Mouse (Mus musculus): ENCODE results near the gene C530008M17Rik. TPM values are rescaled to one million over a fixed set of nuclear protein-coding genes. Genes with fewer than 3 reads are reported as not detected.

Gene C530008M17Rik
- total and polyA plus RNA-seq, 3 experiments: 0.04 to 0.44 TPM; not detected in 1

- Histone ChIP-seq H3K79me2 (replicated peaks; ENCODE audit: control insufficient read depth, extremely low read depth, insufficient read depth, poor library complexity, severe bottlenecking) (no peaks in the 10 kb centered on the region), H3K36me3 (replicated peaks in 1 of 2; ENCODE audit: control insufficient read depth in 1 of 2, insufficient read depth in 1 of 2, low read length in 1 of 2) (peaks cover 56 to 86% of the 10 kb centered on the region in 2 experiments), H3K27me3 (replicated peaks) (no peaks in the 10 kb centered on the region), H3K9ac (ENCODE audit: insufficient read depth, low read depth) (no peak overlapping the region), H3K4me1 (ENCODE audit: control insufficient read depth in 1 of 2, insufficient read depth in 2 of 2) (no peaks in the 10 kb centered on the region), H3K27ac (ENCODE audit: insufficient read depth, low read depth) (no peak overlapping the region), H3K9me3 (replicated peaks; ENCODE audit: low read length) (no peaks in the 10 kb centered on the region), H3K4me2 (ENCODE audit: insufficient read depth, low read depth, poor library complexity, severe bottlenecking) (no peak overlapping the region), H3K4me3 (replicated peaks in 1 of 3; ENCODE audit: low read depth in 2 of 3, low read length in 2 of 3, poor library complexity in 1 of 3) (no peak overlapping the region)
- TF ChIP-seq TBP (conservative IDR thresholded peaks at IDR 0.05; ENCODE audit: low read depth, low read length) (no peak), ETS1 (conservative IDR thresholded peaks at IDR 0.05; ENCODE audit: low read depth, low read length) (no peak), BHLHE40 (IDR thresholded peaks at IDR 0.05; ENCODE audit: low read depth, low read length) (no peak), SMC3 (IDR thresholded peaks at IDR 0.05; ENCODE audit: low read depth, low read length) (no peak), JUND (conservative IDR thresholded peaks at IDR 0.05; ENCODE audit: low read depth, low read length) (no peak)
- no peak for DNase-seq (ENCODE audit: extremely low read depth)
- dilution Hi-C loops (cut with MboI; ENCODE audit: extremely low pct_ligation_motif_present, extremely low pct_unique_long_range_greater_than_20kb, low sequenced_read_pairs) (no loop called here), in situ Hi-C loops (cut with MboI; ENCODE audit: low pct_ligation_motif_present, low pct_unique_long_range_greater_than_20kb, low sequenced_read_pairs) (no loop called here)
These were observed 227.8 kb downstream of the C530008M17Rik start for GRCm38 (mm10) chr5:76884107-76884506.

DNA sequence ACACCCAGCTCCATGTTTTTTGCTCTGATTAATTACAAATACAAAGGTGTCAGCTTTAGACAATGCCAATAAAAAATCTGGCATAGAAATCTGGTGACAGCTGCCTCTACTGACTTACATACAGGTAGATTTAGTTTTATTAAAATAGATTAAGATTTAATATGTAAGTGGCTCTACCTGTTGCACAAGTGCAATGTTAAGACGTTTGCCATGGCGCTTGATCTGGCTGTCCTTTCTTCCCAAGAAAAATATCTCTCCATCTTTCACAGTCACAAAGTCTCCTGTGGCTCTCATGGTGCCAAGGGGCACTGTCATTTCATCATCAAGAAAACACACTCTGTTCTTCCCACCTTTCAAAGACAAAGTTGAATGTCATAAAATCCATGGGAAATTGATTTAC, 230.7 kb downstream of the C530008M17Rik start:
- dilution Hi-C loops (cut with MboI; ENCODE audit: extremely low pct_ligation_motif_present, extremely low pct_unique_long_range_greater_than_20kb, low sequenced_read_pairs) (no loop called here), in situ Hi-C loops (cut with MboI; ENCODE audit: low pct_ligation_motif_present, low pct_unique_long_range_greater_than_20kb, low sequenced_read_pairs) (no loop called here)
- Histone ChIP-seq H3K27me3 (replicated peaks) (no peaks in the 10 kb centered on the region), H3K9ac (ENCODE audit: insufficient read depth, low read depth) (no peak overlapping the region), H3K79me2 (replicated peaks; ENCODE audit: control insufficient read depth, extremely low read depth, insufficient read depth, poor library complexity, severe bottlenecking) (no peaks in the 10 kb centered on the region), H3K4me3 (replicated peaks in 1 of 3; ENCODE audit: low read depth in 2 of 3, low read length in 2 of 3, poor library complexity in 1 of 3) (no peak overlapping the region), H3K36me3 (replicated peaks in 1 of 2; ENCODE audit: control insufficient read depth in 1 of 2, insufficient read depth in 1 of 2, low read length in 1 of 2) (peaks cover 55 to 91% of the 10 kb centered on the region in 2 experiments), H3K27ac (ENCODE audit: insufficient read depth, low read depth) (no peak overlapping the region), H3K4me2 (ENCODE audit: insufficient read depth, low read depth, poor library complexity, severe bottlenecking) (no peak overlapping the region), H3K9me3 (replicated peaks; ENCODE audit: low read length) (no peaks in the 10 kb centered on the region), H3K4me1 (ENCODE audit: control insufficient read depth in 1 of 2, insufficient read depth in 2 of 2) (peaks cover 2 to 6% of the 10 kb centered on the region in 2 experiments; a peak in 3 of 4 replicates)
- no peak for DNase-seq (ENCODE audit: extremely low read depth)
- TF ChIP-seq CHD2 (IDR thresholded peaks at IDR 0.05; ENCODE audit: low read length) (no peak), BHLHE40 (IDR thresholded peaks at IDR 0.05; ENCODE audit: low read depth, low read length) (no peak), ZNF384 (IDR thresholded peaks at IDR 0.05; ENCODE audit: low read depth, low read length) (no peak), EP300 (IDR thresholded peaks at IDR 0.05; ENCODE audit: low read length) (no peak), POLR2AphosphoS2 (IDR thresholded peaks at IDR 0.05; ENCODE audit: low read depth, low read length) (no peak), JUND (conservative IDR thresholded peaks at IDR 0.05; ENCODE audit: low read depth, low read length) (no peak), ZKSCAN1 (IDR thresholded peaks at IDR 0.05; ENCODE audit: borderline replicate concordance, low read depth, low read length) (no peak)

- Histone ChIP-seq H3K4me1 (ENCODE audit: control insufficient read depth in 1 of 2, insufficient read depth in 2 of 2) (peaks cover 4 to 21% of the 10 kb centered on the region in 2 experiments; a peak in 3 of 4 replicates), H3K9me3 (replicated peaks; ENCODE audit: low read length) (no peaks in the 10 kb centered on the region), H3K79me2 (replicated peaks; ENCODE audit: control insufficient read depth, extremely low read depth, insufficient read depth, poor library complexity, severe bottlenecking) (no peaks in the 10 kb centered on the region; the same call in 1 of the 2 replicates), H3K27me3 (replicated peaks) (no peaks in the 10 kb centered on the region), H3K4me2 (ENCODE audit: insufficient read depth, low read depth, poor library complexity, severe bottlenecking) (peak overlapping the region; percentile 51), H3K4me3 (replicated peaks in 1 of 3; ENCODE audit: low read depth in 2 of 3, low read length in 2 of 3, poor library complexity in 1 of 3) (no peak overlapping the region), H3K27ac (ENCODE audit: insufficient read depth, low read depth) (peak overlapping the region; percentile 85), H3K36me3 (replicated peaks in 1 of 2; ENCODE audit: control insufficient read depth in 1 of 2, insufficient read depth in 1 of 2, low read length in 1 of 2) (peaks cover 41 to 74% of the 10 kb centered on the region in 2 experiments), H3K9ac (ENCODE audit: insufficient read depth, low read depth) (peak overlapping the region; percentile 20; the same call in 1 of the 2 replicates)
- dilution Hi-C loops (cut with MboI; ENCODE audit: extremely low pct_ligation_motif_present, extremely low pct_unique_long_range_greater_than_20kb, low sequenced_read_pairs): no loop called here
- TF ChIP-seq SIN3A (IDR thresholded peaks at IDR 0.05; ENCODE audit: low read length): no peak
- no peak for TF ChIP-seq PAX5 (IDR thresholded peaks at IDR 0.05; ENCODE audit: low read length)
- TF ChIP-seq NELFE (IDR thresholded peaks at IDR 0.05; ENCODE audit: low read depth, low read length): no peak
- TF ChIP-seq CHD1 (IDR thresholded peaks at IDR 0.05; ENCODE audit: low read depth, low read length): no peak
- TF ChIP-seq KAT2A (IDR thresholded peaks at IDR 0.05; ENCODE audit: insufficient replicate concordance, low read length): no peak
- TF ChIP-seq IRF4 (IDR thresholded peaks at IDR 0.05; ENCODE audit: low read depth, low read length): peak; percentile 67; the same call in 1 of the 2 replicates
- no peak for TF ChIP-seq RCOR1 (conservative IDR thresholded peaks at IDR 0.05; ENCODE audit: low read depth, low read length)
- TF ChIP-seq USF1 (IDR thresholded peaks at IDR 0.05; ENCODE audit: low read depth, low read length): no peak
- no peak for TF ChIP-seq UBTF (IDR thresholded peaks at IDR 0.05; ENCODE audit: low read depth, low read length)
- TF ChIP-seq JUND (conservative IDR thresholded peaks at IDR 0.05; ENCODE audit: low read depth, low read length): no peak
- TF ChIP-seq EP300 (IDR thresholded peaks at IDR 0.05; ENCODE audit: low read length): peak; percentile 46; the same call in 1 of the 2 replicates
- TF ChIP-seq ZC3H11A (IDR thresholded peaks at IDR 0.05; ENCODE audit: low read depth, low read length): no peak
- TF ChIP-seq ELF1 (IDR thresholded peaks at IDR 0.05; ENCODE audit: low read depth, low read length): no peak; the same call in 1 of the 2 replicates
- peak; percentile 49 for DNase-seq (ENCODE audit: extremely low read depth)
- in situ Hi-C loops (cut with MboI; ENCODE audit: low pct_ligation_motif_present, low pct_unique_long_range_greater_than_20kb, low sequenced_read_pairs): no loop called here
These were observed 236.3 kb downstream of the C530008M17Rik start for GRCm38 (mm10) chr5:76892608-76893007.

Data from CH12.LX (cell line).